Mouse (Mus musculus) neural tube, embryonic 10.5 days (tissue): Measurements from ENCODE around the gene Rpp25l.
A peak's percentile ranks its signal among the peaks of the same experiment; 100 is the strongest.

Source experiments
- DNase-seq: peaks from one replicate; pipeline ENCODE4 v3.0.0-alpha.2; 2017; ENCODE audit warnings: low spot score; ENCODE audit errors: extremely low spot score

Gene Rpp25l

GRCm38 (mm10) chr4:41671500-41671899 is 41.8 kb downstream of the Rpp25l start:
- no peak for DNase-seq

- DNase-seq = no peak
These were observed 42.5 kb downstream of the Rpp25l start for GRCm38 (mm10) chr4:41670836-41671235.

GRCm38 (mm10) chr4:41666646-41667045 is 46.7 kb downstream of the Rpp25l start:
- DNase-seq = no peak

- peak; percentile 53 for DNase-seq
These were observed 48.2 kb downstream of the Rpp25l start for GRCm38 (mm10) chr4:41665009-41665675.

- DNase-seq = no peak
These were observed 48.8 kb downstream of the Rpp25l start for GRCm38 (mm10) chr4:41664533-41664932.

GRCm38 (mm10) chr4:41663614-41664013 is 49.7 kb downstream of the Rpp25l start:
- no peak for DNase-seq

GRCm38 (mm10) chr4:41662723-41663122 is 50.6 kb downstream of the Rpp25l start:
- peak; percentile 49 for DNase-seq
